Mouse (Mus musculus) spleen, postnatal 10 days (tissue): ENCODE results near the gene Gm21764.
"Not testable (repeated sequence)": the region's sequence is repeated elsewhere in the genome, so short reads cannot be mapped to it uniquely, and the experiment has no call there.

ENCODE experiments used
- DNase-seq, 2 experiments: peaks; one replicate each; pipeline ENCODE4 v3.0.0; 2021 to 2022; ENCODE audit warnings: low spot score in 2 of 2

The Gm21764 gene

GRCm38 (mm10) chrY:18061712-18062111 lies at the start of gene Gm21764:
Gene Gm21764 (minus strand): TSS chrY:18061812.
- DNase-seq = not testable (repeated sequence)

DNA sequence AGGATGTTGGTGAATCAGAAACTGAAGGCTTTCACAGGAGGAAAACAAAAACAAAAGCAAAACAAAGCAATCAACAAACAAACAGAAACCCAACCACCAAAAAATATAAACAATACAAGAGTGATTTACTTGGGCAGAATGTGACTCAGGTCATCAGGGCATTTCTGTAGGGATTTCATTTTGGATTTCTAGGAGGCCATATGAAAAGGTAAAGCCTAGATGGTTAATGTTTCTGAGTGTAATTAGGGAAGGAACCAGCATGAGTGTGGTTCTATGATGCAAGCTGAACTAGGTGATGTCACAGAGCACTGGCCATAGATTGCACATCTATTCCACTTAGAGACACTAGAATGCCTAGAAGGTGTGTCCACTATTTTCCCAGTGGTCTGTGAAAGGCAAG lies 27.2 kb upstream of the Gm21764 start, which contains the start of gene Ssty1:
Gene Ssty1 (plus strand): TSS at position 301 of the 400 bp plus-strand sequence.
- not testable (repeated sequence) for DNase-seq
